Mouse (Mus musculus) forebrain, postnatal 0 days (tissue): ENCODE measurements around the gene Gphn. TPM values are rescaled to one million over a fixed set of nuclear protein-coding genes. Genes with fewer than 3 reads are reported as not detected.

Source experiments
- ATAC-seq: fragments of 200-750 bp; cut with Nextera tagmentation; 2 replicates; pipeline ENCODE4 v1.8.0; 2017; ENCODE audit warnings: mild to moderate bottlenecking, moderate library complexity
- DNase-seq: peaks from one replicate; pipeline ENCODE4 v3.0.0-alpha.2; 2015
- H3K27ac ChIP-seq: fragments of 300-500 bp; sonication (generic); 2 replicates; pipeline ENCODE4 v1.5.1; 2014; ENCODE audit warnings: low read depth, mild to moderate bottlenecking, antibody characterized with exemption, low read length, moderate library complexity, mixed read lengths
- H3K27me3 ChIP-seq: fragments of 300-500 bp; sonication (generic); 2 replicates; pipeline ENCODE4 v1.6.1; 2014; ENCODE audit warnings: mild to moderate bottlenecking, low read length, mixed read lengths; ENCODE audit not compliant: insufficient read depth
- H3K36me3 ChIP-seq: fragments of 300-500 bp; sonication (generic); 2 replicates; pipeline ENCODE4 v1.6.1; 2014; ENCODE audit warnings: mild to moderate bottlenecking, moderate library complexity; ENCODE audit not compliant: insufficient read depth
- H3K4me1 ChIP-seq: fragments of 300-500 bp; sonication (generic); 2 replicates; pipeline ENCODE4 v1.6.1; 2014; ENCODE audit warnings: antibody characterized with exemption; ENCODE audit not compliant: insufficient read depth
- H3K4me2 ChIP-seq: fragments of 300-500 bp; sonication (generic); 2 replicates; pipeline ENCODE4 v1.6.1; 2014; ENCODE audit warnings: low read depth, mild to moderate bottlenecking, moderate library complexity
- H3K4me3 ChIP-seq: fragments of 300-500 bp; sonication (generic); 2 replicates; pipeline ENCODE4 v1.5.1; 2014; ENCODE audit warnings: low read depth, low read length, mixed read lengths
- H3K9ac ChIP-seq: fragments of 300-500 bp; sonication (generic); 2 replicates; pipeline ENCODE4 v1.6.1; 2014; ENCODE audit warnings: mild to moderate bottlenecking
- H3K9me3 ChIP-seq: fragments of 300-500 bp; sonication (generic); 2 replicates; pipeline ENCODE4 v1.6.1; 2016; ENCODE audit warnings: low read length
- CTCF ChIP-seq: sonication (generic); IDR thresholded peaks from 2 replicates; pipeline ENCODE4 v1.5.1; 2016; ENCODE audit warnings: antibody characterized with exemption, control low read depth, low read depth
- WGBS: fragments of 180-500 bp; shearing (Covaris S2); extraction: QIAGEN DNeasy Blood & Tissue Kit; methylation state at CpG from one replicate; pipeline ENCODE4 v1.1.7; 2014; 5-methylcytosine and 5-hydroxymethylcytosine counted together
- polyA plus RNA-seq: library from polyadenylated mRNA; unstranded; fragments of >200 nt; fragmentation: Nextera tagmentation; extraction: Ambion mirVana; gene quantifications from 2 replicates; pipeline ENCODE4 v1.2.1, GENCODE M21; 2015
- total RNA-seq: library from RNA; depleted of rRNA; stranded (reverse); fragments of >200 nt; gene quantifications from 2 replicates; pipeline ENCODE4 v1.2.3, GENCODE M21; 2014

The Gphn gene
- total and polyA plus RNA-seq, 2 experiments from 2014 or later, result 45.2 to 69.5 TPM

- H3K27me3 ChIP-seq, result no peaks in the 10 kb centered on the region
- no peaks in the 10 kb centered on the region for H3K36me3 ChIP-seq
- H3K9ac ChIP-seq, result no peak overlapping the region
- H3K9me3 ChIP-seq, result no peaks in the 10 kb centered on the region
- DNase-seq (no peak), ATAC-seq (no peak)
- 32% methylated on average over 1 of the region's 1 CpGs for WGBS
- H3K4me3 ChIP-seq, result no peak overlapping the region
- no peak for TF ChIP-seq CTCF
- no peak overlapping the region for H3K4me2 ChIP-seq
- H3K4me1 ChIP-seq, result no peaks in the 10 kb centered on the region
- no peak overlapping the region for H3K27ac ChIP-seq
These were observed 22.2 kb downstream of the Gphn start for GRCm38 (mm10) chr12:78248366-78248765.

GRCm38 (mm10) chr12:78249151-78249550 lies 23.0 kb downstream of the Gphn start:
- no peak for DNase-seq
- Histone ChIP-seq H3K36me3 (no peaks in the 10 kb centered on the region), H3K4me1 (no peaks in the 10 kb centered on the region), H3K27ac (no peak overlapping the region), H3K27me3 (no peaks in the 10 kb centered on the region), H3K9me3 (no peaks in the 10 kb centered on the region), H3K9ac (no peak overlapping the region), H3K4me3 (no peak overlapping the region), H3K4me2 (no peak overlapping the region)
- no peak for ATAC-seq
- no peak for TF ChIP-seq CTCF

- H3K4me2 ChIP-seq, result no peak overlapping the region
- 60% methylated on average over 2 of the region's 2 CpGs for WGBS
- DNase-seq, result no peak
These were observed 51.2 kb downstream of the Gphn start for GRCm38 (mm10) chr12:78277386-78277785.

GRCm38 (mm10) chr12:78290384-78290783 lies 64.2 kb downstream of the Gphn start:
- no peaks in the 10 kb centered on the region for H3K9me3 ChIP-seq
- WGBS, result 94% methylated on average over 1 of the region's 1 CpGs
- H3K27ac ChIP-seq, result no peak overlapping the region
- TF ChIP-seq CTCF, result no peak
- DNase-seq (no peak), ATAC-seq (no peak)
- H3K4me2 ChIP-seq, result no peak overlapping the region
- no peak overlapping the region for H3K9ac ChIP-seq
- H3K4me3 ChIP-seq, result no peak overlapping the region
- H3K27me3 ChIP-seq, result no peaks in the 10 kb centered on the region
- H3K36me3 ChIP-seq, result no peaks in the 10 kb centered on the region
- H3K4me1 ChIP-seq, result no peaks in the 10 kb centered on the region

More at GRCm38 (mm10) chr12:78277386-78277785, 51.2 kb downstream of the Gphn start:
- Histone ChIP-seq H3K4me3 (no peak overlapping the region), H3K36me3 (no peaks in the 10 kb centered on the region), H3K9me3 (no peaks in the 10 kb centered on the region), H3K27ac (no peak overlapping the region), H3K4me1 (no peaks in the 10 kb centered on the region), H3K9ac (no peak overlapping the region), H3K27me3 (no peaks in the 10 kb centered on the region)
- ATAC-seq, result no peak
- no peak for TF ChIP-seq CTCF

GRCm38 (mm10) chr12:78298824-78299398 lies 72.7 kb downstream of the Gphn start:
- Histone ChIP-seq H3K36me3 (no peaks in the 10 kb centered on the region), H3K4me1 (no peaks in the 10 kb centered on the region), H3K9ac (no peak overlapping the region), H3K27me3 (no peaks in the 10 kb centered on the region), H3K4me3 (no peak overlapping the region), H3K9me3 (no peaks in the 10 kb centered on the region), H3K27ac (no peak overlapping the region), H3K4me2 (no peak overlapping the region)
- no peak for ATAC-seq
- TF ChIP-seq CTCF, result no peak
- DNase-seq, result no peak
- WGBS, result 94% methylated on average over 1 of the region's 1 CpGs

- H3K36me3 ChIP-seq, result no peaks in the 10 kb centered on the region
- TF ChIP-seq CTCF, result no peak
- H3K4me2 ChIP-seq, result no peak overlapping the region
- no peak for DNase-seq
- no peak overlapping the region for H3K27ac ChIP-seq
- no peaks in the 10 kb centered on the region for H3K9me3 ChIP-seq
- H3K27me3 ChIP-seq, result no peaks in the 10 kb centered on the region
- no peak overlapping the region for H3K4me3 ChIP-seq
- H3K9ac ChIP-seq, result no peak overlapping the region
- no peak for ATAC-seq
- no peaks in the 10 kb centered on the region for H3K4me1 ChIP-seq
These were observed 88.9 kb downstream of the Gphn start for GRCm38 (mm10) chr12:78315106-78315505.

GRCm38 (mm10) chr12:78327946-78328345 lies 101.8 kb downstream of the Gphn start:
- no peak overlapping the region for H3K27ac ChIP-seq
- no peaks in the 10 kb centered on the region for H3K4me1 ChIP-seq
- H3K27me3 ChIP-seq, result no peaks in the 10 kb centered on the region
- no peaks in the 10 kb centered on the region for H3K9me3 ChIP-seq
- no peak overlapping the region for H3K4me3 ChIP-seq
- 95% methylated on average over 4 of the region's 4 CpGs for WGBS
- no peak for DNase-seq
- H3K36me3 ChIP-seq, result no peaks in the 10 kb centered on the region
- H3K4me2 ChIP-seq, result no peak overlapping the region
- no peak overlapping the region for H3K9ac ChIP-seq
- no peak for TF ChIP-seq CTCF
- no peak for ATAC-seq
